Mouse (Mus musculus) common myeloid progenitor, adult 5-6 weeks (primary cell): ENCODE data around the gene Ascc1. TPM values are rescaled to one million over a fixed set of nuclear protein-coding genes. Genes with fewer than 3 reads are reported as not detected.
"Not testable (repeated sequence)": the region's sequence is repeated elsewhere in the genome, so short reads cannot be mapped to it uniquely, and the experiment has no call there.

Experiments
- ATAC-seq: replicated peaks from 2 replicates; pipeline ENCODE4 v1.8.0; 2016; ENCODE audit warnings: low read depth, mild to moderate bottlenecking, moderate TSS enrichment, inconsistent platforms; ENCODE audit not compliant: poor library complexity, severe bottlenecking
- total RNA-seq: library from RNA; stranded (forward); fragments of 200-1000, 187-1606 nt; gene quantifications from 2 replicates; pipeline ENCODE4 v1.2.3, GENCODE M21; 2017

Gene Ascc1
- total RNA-seq, 1 experiment from 2014 or later, result 41.6 TPM

DNA sequence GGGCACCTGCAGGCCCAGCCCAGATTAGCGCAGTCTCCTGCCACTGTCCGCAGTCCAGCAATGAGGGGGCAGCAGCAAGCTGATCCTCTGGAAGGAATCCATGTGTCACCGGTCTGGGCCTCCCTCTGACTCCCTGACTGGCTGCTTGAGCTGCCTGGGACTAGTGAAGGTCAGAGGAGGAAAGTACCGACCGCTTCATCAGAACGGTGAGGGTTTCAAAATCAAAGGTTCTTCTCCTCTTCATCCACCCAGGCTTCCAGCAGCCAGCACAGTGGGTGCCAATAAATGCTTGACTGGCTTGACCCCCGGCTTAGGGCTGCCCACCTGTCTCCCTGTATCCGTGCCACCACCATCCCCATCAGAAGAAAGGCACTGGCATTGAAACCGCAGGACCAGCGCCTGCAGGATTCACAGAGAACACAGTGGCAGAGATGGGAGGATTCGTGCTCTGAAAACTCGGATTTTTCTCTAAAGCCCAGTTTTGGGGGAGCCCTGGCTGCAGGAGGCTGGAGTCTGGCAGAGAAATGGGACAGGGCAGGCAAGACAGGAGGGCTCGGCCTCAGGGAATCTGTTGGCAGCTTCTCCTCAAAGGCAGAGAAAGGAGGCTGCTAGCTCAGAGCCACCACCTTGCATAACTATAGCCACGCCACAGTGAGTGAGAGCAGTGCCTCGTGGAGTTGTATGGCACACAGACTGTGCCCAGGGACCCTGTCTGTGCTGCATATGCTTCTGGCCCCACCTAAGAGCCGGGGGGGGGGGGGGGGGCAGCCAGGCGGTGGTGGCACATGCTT lies 105.9 kb downstream of the Ascc1 start:
- ATAC-seq, result no peak

DNA sequence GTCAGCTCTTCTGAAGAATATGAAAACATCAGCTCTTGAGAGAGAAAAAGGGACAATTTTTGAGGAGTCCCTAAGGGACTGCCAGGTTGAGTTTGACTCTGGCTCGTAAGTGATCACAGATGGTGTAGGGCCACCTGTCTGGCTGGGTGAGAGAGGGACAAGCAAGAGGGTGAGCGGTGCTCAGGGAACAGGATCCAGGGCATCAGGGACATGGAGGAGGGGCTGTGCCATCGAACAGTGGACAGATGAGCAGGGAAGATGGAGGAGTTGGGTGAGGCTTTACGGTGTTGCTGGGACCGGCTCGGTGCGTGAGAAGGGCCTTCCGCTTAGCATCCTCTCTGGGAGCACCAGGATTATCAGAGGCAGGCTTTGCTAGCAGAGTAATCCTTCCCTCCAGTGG lies 106.7 kb downstream of the Ascc1 start:
- ATAC-seq, result no peak

DNA sequence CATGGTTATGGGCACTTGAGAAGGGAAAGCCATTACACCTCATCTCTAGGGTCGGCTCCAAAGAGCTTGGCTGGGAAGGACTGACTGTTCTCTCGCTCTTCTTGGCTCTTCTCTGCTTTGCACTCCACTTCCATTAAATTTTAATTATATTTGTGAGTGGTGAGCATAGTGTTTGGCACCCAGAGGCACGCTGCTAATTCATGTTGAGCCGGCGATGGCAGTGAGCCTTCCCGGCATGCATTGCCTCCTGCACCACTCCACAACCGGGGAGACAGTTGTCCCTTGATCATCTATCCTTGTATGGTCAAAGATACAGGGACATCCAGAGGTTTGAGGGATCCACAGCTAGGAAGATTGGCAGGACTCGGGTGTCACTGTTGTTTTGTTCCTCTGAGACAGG lies 107.4 kb downstream of the Ascc1 start:
- no peak for ATAC-seq

DNA sequence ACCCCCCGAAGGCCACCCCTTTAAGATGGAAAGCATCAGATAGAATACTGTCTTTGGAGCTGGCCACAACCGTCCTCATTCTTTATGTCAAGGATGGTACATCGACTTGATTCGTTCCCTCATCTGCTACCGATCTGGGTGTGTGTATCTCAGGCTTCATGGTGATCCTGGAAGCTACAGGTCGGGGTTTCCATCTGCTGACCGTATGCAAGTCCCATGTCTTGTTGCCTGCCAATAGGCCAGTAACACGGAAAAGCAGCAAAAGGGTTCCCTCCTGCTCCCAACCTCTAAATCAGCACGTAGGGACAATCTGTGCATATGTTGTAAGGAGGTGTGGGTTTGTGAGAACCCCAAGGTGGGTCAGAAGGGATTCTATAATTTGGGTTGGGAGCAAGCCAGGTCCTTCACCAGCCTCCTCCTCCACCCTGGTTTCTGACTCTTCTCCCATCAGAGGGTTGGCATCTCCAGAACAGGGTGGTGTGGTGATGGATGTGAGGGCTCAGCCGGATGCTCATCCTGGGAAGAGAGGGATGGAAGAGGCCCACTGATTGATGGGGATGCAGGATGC lies 108.4 kb downstream of the Ascc1 start:
- ATAC-seq, result no peak

DNA sequence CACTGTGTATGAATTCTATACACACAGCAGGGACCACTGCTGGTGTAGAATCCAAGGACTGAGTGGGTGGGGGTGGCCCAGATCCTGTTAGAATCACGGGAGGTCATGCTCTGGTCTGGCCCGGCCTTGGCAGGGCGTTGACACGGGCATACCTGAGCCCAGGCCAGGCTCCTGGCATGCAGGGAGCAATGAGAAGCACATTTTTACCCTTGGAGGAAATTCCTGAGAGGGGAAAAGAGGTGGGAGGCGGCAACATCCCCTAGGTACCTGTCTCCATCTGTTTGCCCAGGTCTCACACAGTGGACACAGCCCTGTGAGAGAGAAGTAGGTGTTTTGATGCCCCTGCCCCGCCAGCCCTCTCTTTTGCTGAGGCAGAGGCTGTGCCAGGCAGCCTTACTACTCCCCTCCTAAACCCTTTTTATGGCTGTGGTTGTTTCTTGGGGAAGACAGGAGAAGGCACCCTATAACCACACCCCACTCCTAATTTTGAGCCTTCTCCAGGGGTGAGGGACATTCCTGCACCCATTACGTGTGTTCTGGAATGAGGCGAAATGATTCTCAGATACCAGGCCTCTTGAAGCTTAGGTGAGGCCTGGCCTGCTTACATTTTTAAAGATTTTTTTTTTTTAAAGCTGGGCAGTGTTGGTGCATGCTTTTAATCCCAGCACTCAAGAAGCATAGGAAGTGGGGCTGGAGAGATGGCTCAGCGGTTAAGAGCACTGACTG lies 111.5 kb downstream of the Ascc1 start:
- no peak for ATAC-seq

DNA sequence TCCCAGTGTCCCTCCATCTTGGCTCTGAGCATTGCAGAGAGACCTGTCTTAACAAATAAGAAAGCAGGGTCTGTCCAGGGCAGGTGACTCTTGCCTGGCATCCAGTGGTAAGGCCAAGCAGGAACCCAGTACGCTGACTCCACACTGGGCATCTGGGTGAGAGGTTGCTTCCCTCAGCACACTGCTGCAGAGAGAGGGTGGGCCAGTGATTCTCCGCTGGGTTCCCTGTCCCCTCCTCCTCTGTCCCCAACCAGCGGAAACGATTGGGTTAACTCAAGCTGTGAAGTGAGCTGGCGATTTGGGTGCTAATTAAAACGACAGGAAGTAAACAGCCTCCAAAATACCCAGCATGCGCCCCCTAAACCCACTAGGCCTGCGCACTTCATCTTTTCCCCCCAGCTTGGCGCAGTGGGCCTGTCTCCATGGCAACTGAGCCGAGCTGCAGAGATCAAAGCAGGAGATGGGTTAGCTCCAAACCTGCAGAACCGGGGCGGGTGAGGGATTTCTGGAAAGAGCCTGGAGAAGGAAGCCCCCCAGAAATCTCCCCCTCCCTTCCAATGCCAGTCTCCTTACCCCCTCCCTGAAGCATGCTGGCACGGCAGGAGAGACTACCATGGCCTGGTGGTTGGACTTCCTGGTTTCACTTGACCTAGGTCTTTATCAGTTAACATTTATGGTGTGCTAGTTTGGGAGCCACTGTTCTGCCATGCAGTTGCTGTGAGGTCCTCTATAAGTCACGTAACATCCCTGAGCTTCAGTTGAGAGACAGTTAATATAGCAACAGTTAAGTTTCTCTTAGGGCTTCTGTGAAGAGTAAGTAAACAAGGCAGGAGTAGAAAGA lies 113.0 kb downstream of the Ascc1 start:
- ATAC-seq, result peak; percentile 78

DNA sequence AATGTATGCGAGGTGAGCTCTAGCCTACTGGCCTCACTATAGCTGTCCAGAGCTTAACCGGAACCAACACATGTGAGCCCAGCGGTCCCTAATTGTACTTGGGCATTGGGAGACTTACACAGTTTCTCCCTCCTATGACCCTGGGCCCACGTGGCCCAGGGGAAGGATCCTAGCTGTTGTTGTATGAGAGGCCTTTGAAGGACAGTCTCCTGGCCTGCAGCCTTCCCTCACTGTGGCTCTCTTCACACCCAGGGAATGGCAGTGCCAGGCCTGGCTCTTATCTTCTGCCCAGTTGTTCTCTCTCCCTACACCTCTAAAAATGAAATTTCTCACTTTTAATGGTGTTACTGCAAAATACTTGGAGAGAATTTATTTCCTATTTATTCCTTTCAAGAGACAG lies 114.4 kb downstream of the Ascc1 start:
- ATAC-seq, result no peak

DNA sequence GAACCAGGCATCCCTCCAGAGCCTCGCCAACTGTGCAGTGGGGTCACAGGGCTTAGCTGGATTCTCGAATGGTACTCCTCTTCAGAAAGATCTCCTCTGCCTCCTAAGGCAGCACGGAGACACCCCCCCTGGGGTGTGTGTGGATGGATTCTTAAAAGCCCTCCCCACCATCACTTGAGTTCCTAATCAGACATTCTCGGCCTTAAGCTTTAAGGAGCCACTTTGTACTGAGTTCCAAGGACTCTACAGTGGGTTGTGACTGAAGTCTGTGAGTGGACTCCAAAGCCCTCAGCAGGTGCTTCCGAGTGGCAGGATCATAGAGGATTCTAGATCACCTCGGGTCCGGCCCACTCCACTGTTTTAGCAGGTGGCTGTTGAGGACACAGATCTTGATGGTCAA lies 115.9 kb downstream of the Ascc1 start:
- ATAC-seq, result no peak

DNA sequence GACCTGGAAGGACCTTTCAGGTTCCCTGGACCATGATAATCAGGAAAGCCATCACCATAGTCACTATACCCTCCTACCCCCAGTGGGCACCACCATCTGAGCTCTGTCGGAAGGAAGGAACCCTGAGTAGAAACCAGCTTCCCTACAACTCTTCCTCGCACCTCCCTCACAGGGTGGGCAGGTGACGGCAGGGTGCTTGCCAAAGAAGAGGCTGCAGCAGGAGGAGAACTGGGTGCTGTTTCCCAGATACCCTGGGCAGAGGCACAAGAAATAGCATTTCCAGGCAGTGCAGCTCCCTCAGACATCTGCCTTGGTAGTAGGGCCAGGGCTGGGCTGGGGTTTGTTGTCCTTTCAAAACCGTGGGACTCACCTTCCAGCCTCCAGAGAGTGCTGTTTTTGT lies 118.0 kb downstream of the Ascc1 start:
- ATAC-seq, result no peak

DNA sequence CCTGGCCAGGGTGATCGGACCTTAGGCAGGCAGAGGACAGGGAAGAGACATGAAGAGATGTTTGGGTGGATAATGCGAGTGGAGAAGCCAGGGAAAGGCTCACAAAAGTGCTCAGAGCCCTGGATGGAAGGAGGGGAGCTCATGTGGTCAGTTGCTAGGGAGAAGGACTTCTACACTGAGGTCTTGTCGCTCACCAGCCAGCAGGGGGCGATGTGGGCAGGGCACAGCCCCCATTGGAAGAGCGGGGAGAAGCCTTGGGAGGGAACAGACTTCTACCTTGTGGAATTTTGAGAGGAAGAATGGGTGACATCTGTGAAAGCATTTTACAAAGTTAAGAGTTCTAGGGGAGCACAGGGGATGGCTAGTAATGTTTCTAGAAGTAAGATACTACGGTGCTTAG lies 121.5 kb downstream of the Ascc1 start:
- no peak for ATAC-seq

DNA sequence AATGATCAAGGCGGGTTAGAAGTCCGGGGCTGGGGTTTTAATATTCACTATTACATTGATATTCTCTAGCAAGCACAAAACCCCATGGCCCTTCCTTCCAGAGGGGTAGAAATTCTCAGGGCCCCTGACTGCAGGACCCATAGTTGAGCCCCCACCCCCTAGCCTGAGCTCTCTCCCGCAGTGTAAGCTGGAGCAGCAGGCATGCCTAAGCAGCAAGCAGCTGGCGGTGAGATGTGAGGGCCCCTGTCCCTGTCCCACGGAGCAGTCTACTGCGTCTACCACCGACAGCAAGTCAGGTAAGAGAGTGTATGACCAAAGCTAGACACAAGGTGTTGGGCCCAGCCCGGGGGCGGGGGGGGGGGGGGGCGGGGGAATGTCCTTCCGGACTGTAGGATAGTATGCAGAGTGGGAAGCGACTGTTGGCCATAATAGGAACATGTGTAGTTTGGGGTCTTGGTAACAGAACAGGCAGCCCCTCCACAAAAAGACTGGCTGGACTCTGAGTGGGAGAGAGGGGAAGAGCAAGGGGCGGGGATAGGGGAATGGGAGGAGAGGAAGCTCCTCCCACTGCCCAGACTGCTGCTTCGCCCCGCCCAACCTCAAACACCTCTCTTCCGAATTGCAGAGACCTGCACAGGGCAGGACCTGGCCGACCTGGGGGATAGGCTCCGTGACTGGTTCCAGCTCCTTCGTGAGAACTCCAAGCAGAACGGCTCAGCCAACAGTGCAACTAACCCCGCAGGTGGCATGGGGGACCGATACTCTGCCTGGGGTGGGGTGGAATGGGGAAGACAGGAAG lies 123.1 kb downstream of the Ascc1 start:
- ATAC-seq, result peak; percentile 66

DNA sequence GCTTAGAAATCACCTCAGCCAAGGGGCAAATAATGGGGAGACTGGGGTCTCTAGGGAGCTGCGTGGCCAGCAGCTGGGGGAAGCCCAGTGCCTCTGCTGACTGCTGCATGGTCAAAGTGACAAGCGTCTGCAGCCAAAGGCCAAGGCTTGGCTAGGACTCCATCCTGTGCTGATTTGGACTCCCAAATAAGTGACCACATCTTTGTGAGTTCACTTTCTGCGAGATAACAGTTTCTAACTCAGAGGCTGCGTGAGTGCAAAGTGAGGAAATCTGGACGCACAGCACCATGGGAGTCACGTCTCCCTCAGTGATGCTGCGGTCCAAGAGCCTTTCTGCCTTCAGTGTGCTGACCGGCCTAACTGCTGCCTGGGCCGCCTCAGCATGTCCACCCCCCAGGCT lies 125.7 kb downstream of the Ascc1 start:
- ATAC-seq, result no peak

DNA sequence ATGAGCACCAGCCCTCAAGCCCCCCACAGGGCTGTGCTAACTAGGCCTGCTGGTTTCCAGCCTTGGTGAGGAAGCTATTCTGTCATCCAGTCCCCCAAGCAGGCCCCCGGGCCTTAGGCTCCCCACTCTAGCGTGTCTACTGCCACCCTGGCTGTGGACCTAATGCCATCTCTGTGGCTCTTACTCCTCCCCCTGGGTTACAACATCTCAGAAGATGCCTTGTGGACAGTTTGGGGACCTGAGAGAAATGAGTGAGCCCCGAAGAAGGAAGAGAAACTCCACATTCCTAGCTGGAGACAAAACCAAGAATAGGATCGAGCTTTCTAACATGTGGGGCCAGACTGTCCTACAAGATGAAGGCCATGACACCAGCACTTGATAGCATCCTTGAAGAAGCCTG lies 127.9 kb downstream of the Ascc1 start:
- ATAC-seq, result peak; percentile 44

DNA sequence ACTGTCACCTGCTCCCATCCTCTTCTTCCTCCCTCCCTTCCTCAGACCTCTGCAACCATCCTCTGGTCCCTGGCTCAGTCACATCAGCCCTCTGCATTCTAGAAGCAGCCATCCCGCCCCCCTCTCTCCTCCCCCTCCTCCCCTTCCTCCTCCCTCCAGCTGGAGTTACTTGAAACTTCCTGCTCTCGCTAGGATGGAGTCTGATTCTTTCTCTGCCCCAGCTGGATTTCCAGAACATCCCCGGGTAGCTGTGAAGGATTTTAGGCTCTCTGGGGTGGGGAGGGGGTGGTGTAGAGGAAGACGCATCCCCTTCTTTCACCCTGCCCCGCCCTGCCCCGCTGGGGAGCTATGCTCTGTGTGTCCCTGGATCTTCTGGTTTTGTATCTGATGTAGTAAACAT lies 130.9 kb downstream of the Ascc1 start:
- ATAC-seq, result no peak

DNA sequence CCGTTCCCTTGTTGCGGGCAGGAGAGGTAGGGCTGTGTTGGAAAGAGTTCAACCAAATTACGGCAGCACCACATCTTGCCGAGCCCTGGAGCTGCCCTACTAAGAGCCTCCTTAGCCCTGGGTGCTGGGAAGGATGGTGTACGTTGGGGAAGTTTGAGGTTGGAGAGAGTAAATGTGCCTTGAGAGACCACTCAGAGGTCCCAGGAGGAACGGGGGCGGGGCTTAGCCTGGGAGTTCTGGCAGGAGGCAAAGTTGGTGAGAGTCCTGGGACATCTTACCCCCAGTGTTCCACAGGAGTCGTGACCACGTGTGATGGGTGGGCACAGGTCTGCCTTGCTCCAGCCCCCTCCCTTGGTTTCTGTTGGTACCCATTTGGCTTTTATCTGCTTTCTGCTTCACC lies 131.6 kb downstream of the Ascc1 start:
- no peak for ATAC-seq

DNA sequence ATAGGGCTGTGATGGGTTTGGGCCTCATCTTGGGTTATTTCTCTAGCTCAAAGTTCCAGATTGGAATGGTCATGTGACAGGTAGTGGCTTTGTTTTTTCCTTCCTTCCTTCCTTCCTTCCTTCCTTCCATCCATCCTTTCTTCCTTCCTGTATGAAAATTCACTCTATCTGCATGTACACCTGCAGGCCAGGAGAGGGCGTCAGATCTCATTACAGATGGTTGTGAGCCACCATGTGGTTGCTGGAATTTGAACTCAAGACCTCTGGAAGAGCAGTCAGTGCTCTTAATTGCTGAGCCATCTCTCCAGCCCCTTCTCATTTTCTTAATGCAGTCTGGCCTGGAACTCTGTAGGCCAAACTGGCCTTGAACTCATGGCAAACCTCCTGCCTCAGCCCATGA lies 133.4 kb downstream of the Ascc1 start:
- ATAC-seq, result not testable (repeated sequence)

DNA sequence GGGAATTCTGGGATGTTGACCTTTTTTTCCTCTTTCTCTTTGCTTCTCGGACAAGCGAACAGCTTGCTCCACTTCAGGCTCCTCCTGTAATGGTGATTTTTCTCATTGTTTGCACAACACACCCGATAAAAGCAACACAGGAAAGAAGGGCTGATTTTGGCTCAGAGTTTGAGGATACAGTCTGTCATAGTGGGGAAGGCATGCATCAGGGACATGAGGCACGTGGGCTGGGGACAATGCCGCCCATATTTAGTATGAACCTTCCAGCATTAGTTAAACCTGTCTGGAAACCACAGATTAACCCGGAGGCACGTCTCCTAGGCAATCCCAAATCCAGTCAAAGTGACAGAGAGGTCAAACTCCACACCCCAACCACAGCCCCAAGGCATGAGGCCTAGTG lies 134.3 kb downstream of the Ascc1 start:
- no peak for ATAC-seq

DNA sequence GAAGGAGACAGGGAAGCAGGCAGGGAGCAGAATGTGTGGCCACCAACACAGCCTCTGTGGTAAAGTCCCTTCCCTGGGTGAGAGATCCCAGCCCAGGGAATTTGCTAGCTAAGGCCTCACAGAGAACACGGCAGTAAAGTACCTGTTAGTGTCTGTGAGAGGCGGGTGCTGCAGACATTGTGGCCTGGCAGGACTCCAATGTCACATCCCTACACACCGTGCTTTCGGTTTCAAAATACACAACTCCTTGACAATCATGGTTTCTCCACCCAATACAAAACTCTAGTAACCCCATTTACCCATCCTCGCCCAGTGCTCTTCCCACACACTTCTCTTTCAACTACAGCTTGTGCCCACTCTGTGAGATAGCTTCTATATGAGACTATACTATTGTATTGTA lies 136.1 kb downstream of the Ascc1 start:
- ATAC-seq, result 0 out of 2 replicates have a peak, but pooled peaks have one; percentile 18

DNA sequence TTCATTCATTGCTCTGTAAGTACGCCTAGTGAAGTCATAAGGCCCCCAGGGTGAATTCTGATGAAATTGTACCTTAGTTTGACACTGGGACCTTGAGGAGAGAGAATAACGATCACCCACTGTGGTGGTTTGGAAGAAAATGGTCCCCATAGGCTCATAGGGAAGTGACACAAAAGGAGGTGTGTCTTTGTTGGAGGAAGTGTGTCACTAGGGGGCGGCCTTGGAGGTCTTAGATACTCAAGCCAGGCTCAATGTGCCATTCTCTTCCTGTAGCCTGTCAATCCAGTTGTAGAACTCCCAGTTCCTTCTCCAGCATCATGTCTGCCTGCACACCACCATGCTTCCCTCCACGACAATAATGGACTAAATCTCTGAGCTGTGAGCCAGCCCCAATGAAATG lies 138.1 kb downstream of the Ascc1 start:
- no peak for ATAC-seq
